Mouse (Mus musculus) ES-E14 (cell line): ENCODE results near the gene Lta. TPM values are rescaled to one million over a fixed set of nuclear protein-coding genes. Genes with fewer than 3 reads are reported as not detected.
A peak's percentile ranks its signal among the peaks of the same experiment; 100 is the strongest.

Experiments
- DNase-seq: peaks from one replicate; pipeline ENCODE4 v3.0.0-alpha.2; 2013; ENCODE audit warnings: low read depth, low spot score
- H3K27ac ChIP-seq: 2 replicates; pipeline ENCODE4 v1.5.1; 2012; ENCODE audit warnings: low read depth, mild to moderate bottlenecking, low read length, moderate library complexity, mixed read lengths; ENCODE audit not compliant: poor library complexity, insufficient read depth, severe bottlenecking
- H3K36me3 ChIP-seq: 2 replicates; pipeline ENCODE4 v1.6.1; 2012; ENCODE audit warnings: mild to moderate bottlenecking, low read length, moderate library complexity, mixed read lengths; ENCODE audit not compliant: control insufficient read depth, poor library complexity, insufficient read depth, severe bottlenecking
- H3K4me1 ChIP-seq, 2 experiments: fragments of 150-350 bp in 1 of 2; sonication (generic) in 1 of 2; 2 replicates each; pipeline ENCODE4 v1.6.1; 2012; ENCODE audit warnings: low read length in 2 of 2, mild to moderate bottlenecking in 1 of 2, mixed read lengths in 1 of 2; ENCODE audit not compliant: control insufficient read depth in 2 of 2, insufficient read depth in 2 of 2, poor library complexity in 1 of 2
- H3K4me3 ChIP-seq, 2 experiments: fragments of 150-350 bp in 1 of 2; sonication (generic) in 1 of 2; 2 replicates each; pipeline ENCODE4 v1.5.1; 2012; ENCODE audit warnings: low read length in 2 of 2, low read depth in 1 of 2, mild to moderate bottlenecking in 1 of 2, mixed read lengths in 1 of 2; ENCODE audit not compliant: insufficient read depth in 1 of 2, poor library complexity in 1 of 2, severe bottlenecking in 1 of 2
- H3K9ac ChIP-seq: 2 replicates; pipeline ENCODE4 v1.6.1; 2012; ENCODE audit warnings: low read depth, mild to moderate bottlenecking, low read length, mixed read lengths; ENCODE audit not compliant: poor library complexity, insufficient read depth, severe bottlenecking
- H3K9me3 ChIP-seq: fragments of 150-350 bp; sonication (generic); 2 replicates; pipeline ENCODE4 v1.6.1; 2012; ENCODE audit warnings: low read depth, mild to moderate bottlenecking, low read length; ENCODE audit not compliant: control insufficient read depth, insufficient read depth
- CHD2 ChIP-seq: IDR thresholded peaks from 2 replicates; pipeline ENCODE4 v1.6.1; 2014; ENCODE audit warnings: mild to moderate bottlenecking, low read depth, low read length, inconsistent platforms
- HCFC1 ChIP-seq: IDR thresholded peaks from 2 replicates; pipeline ENCODE4 v1.6.1; 2012; ENCODE audit warnings: low read length, inconsistent platforms, borderline replicate concordance; ENCODE audit not compliant: insufficient read depth
- MAFK ChIP-seq: IDR thresholded peaks from 2 replicates; pipeline ENCODE4 v1.6.1; 2014; ENCODE audit warnings: mild to moderate bottlenecking, low read depth, low read length, inconsistent platforms; ENCODE audit not compliant: insufficient read depth
- ZC3H11A ChIP-seq: IDR thresholded peaks from 2 replicates; pipeline ENCODE4 v1.6.1; 2012; ENCODE audit warnings: low read depth, mild to moderate bottlenecking, inconsistent platforms, low read length, borderline replicate concordance
- ZNF384 ChIP-seq: IDR thresholded peaks from 2 replicates; pipeline ENCODE4 v1.6.1; 2012; ENCODE audit warnings: low read depth, low read length, inconsistent platforms
- in situ Hi-C, 2 experiments: fragments of 600-800 bp; cut with MboI; formaldehyde crosslinking; loops; one replicate each; pipeline ENCODE4 v1.15.1; 2025; ENCODE audit warnings: low sequenced_read_pairs in 2 of 2, inconsistent platforms in 1 of 2; ENCODE audit not compliant: unreplicated experiment in 2 of 2
- total RNA-seq: library from RNA; depleted of rRNA; stranded (reverse); fragments of 300-350 nt; gene quantifications from 2 replicates; pipeline ENCODE4 v1.2.3, GENCODE M21; 2012

The Lta gene
- total RNA-seq, 1 experiment, result 0.13 TPM

DNA sequence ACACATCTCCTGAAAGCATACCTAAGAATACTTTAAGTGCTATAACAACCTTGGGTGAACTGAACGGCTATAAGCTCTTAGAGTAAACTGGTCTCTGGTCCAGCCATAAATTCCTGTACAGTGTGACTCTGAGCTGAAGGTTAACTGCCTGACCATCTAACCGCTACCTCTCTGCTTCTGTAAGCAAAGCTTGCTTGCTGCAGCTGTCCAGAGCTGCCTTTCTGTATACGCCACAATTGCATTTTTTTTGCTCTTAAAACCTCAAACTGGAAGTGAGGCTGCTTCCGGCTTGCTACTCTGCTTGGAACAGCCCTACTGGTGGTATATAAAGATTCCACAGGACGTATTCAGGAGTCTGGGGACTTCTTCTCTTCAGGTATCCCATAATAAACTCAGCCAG, 27.5 kb upstream of the Lta start:
- H3K27ac ChIP-seq, result no peak overlapping the region
- H3K4me3 ChIP-seq, result no peak overlapping the region
- peak overlapping the region; percentile 35; the same call in 1 of the 2 replicates for H3K9ac ChIP-seq
- H3K4me1 ChIP-seq, result peaks cover 0 to 2% of the 10 kb centered on the region in 2 experiments; a peak in 1 of 4 replicates
- H3K9me3 ChIP-seq, result no peaks in the 10 kb centered on the region
- TF ChIP-seq HCFC1 (no peak), CHD2 (no peak), ZNF384 (no peak), ZC3H11A (no peak), MAFK (no peak)
- in situ Hi-C loops, result loop anchor here (5.0 kb wide), 1 partner anchor 65 kb away; no protein-coding TSS in a partner anchor
- DNase-seq, result no peak
- H3K36me3 ChIP-seq, result peaks cover 19% of the 10 kb centered on the region

GRCm38 (mm10) chr17:35232043-35232442, 26.9 kb upstream of the Lta start:
- Histone ChIP-seq H3K27ac (no peak overlapping the region), H3K9ac (peak overlapping the region; percentile 35; the same call in 1 of the 2 replicates), H3K9me3 (no peaks in the 10 kb centered on the region), H3K4me1 (peaks cover 0 to 2% of the 10 kb centered on the region in 2 experiments; a peak in 1 of 4 replicates), H3K36me3 (peaks cover 19% of the 10 kb centered on the region), H3K4me3 (peak overlapping the region in 1 of 2 experiments; percentile 21; a peak in 1 of 4 replicates)
- in situ Hi-C loops, result loop anchor here (5.0 kb wide), 1 partner anchor 65 kb away; no protein-coding TSS in a partner anchor
- peak; percentile 81 for DNase-seq
- TF ChIP-seq CHD2, result no peak
- TF ChIP-seq ZNF384, result 0 out of 2 replicates have a peak, but pooled peaks have one; percentile 33
- TF ChIP-seq HCFC1, result no peak
- peak; percentile 74 for TF ChIP-seq ZC3H11A

DNA sequence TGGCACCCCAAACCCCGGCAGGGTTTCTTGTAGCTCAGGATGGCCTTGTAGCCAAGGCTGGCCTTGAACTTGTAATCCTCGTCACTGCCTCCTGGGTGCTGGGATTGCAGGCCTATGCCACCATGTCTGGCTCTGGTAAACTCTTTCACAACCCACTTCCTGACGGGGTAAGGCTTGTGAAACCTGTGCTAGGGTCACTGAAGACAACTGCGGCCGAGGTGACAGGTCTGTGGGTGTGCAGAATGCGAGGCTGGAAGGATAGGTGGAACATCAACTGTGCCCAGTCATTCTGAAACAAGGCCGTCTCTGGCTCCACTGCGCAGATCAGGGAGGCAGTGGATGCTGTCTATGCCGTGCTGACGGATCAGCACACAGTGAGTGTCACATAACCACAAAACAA, 25.9 kb upstream of the Lta start:
- Histone ChIP-seq H3K4me1 (peaks cover 0 to 2% of the 10 kb centered on the region in 2 experiments; a peak in 1 of 4 replicates), H3K4me3 (no peak overlapping the region), H3K27ac (no peak overlapping the region), H3K9me3 (no peaks in the 10 kb centered on the region), H3K36me3 (peaks cover 19% of the 10 kb centered on the region), H3K9ac (no peak overlapping the region)
- no peak for DNase-seq
- TF ChIP-seq ZC3H11A (no peak), HCFC1 (no peak), MAFK (no peak), ZNF384 (no peak), CHD2 (no peak)
- in situ Hi-C loops, result loop anchor here (5.0 kb wide), 1 partner anchor 64 kb away; no protein-coding TSS in a partner anchor

GRCm38 (mm10) chr17:35226561-35227046, 21.5 kb upstream of the Lta start:
- H3K4me1 ChIP-seq, result no peaks in the 10 kb centered on the region
- H3K9ac ChIP-seq, result no peak overlapping the region
- H3K36me3 ChIP-seq, result peaks cover 21% of the 10 kb centered on the region
- in situ Hi-C loops, result no loop called here
- H3K4me3 ChIP-seq, result no peak overlapping the region
- no peak overlapping the region for H3K27ac ChIP-seq
- H3K9me3 ChIP-seq, result no peaks in the 10 kb centered on the region
- no peak for TF ChIP-seq CHD2
- TF ChIP-seq ZNF384, result no peak
- no peak for TF ChIP-seq MAFK
- no peak for TF ChIP-seq HCFC1
- TF ChIP-seq ZC3H11A, result no peak
- DNase-seq, result no peak
